Mouse (Mus musculus) forelimb bud, embryonic 11.5 days (tissue): Measurements from ENCODE around the gene Map2.

Source experiments
- DNase-seq: peaks from one replicate; pipeline ENCODE4 v3.0.0-alpha.2; 2012; ENCODE audit warnings: low read depth, low spot score

Gene Map2

DNA sequence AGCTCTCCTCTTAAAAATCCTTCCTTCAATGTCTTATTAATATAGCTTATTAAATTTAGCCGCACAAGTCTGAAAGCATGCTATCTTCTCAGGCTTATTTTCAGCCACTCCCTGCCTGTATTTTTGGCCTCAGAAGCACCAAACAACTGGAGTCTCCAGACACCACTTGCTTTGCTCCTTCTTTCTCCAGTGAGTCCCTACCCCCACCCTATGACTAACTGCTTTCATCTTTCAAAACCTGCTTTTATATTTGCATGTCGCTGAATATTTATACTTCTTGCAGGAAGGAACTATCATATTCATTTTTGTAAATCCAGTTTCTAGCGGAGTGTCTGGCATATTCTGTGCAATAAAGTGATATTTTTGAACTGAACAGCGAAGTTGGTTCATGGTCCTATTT is 21.6 kb downstream of the Map2 start:
- no peak for DNase-seq

DNA sequence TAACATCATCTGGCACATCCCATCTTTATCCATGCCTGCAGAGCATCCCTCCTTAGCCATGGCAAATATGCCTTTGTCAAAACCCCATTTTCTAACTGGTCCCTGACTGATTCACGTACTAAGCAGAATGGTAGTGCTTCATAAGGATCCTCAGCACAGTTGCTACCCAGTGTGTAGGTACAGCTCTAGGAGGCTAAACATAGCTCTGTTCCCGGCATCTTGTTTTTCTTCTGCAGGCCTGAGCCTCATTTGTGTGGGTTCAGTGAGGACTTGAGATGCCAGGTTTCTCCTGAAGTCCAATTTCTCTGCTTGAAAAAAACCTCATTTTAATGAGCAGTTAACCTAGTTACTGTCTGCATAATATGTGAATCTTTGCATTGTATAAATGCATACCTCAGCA is 30.4 kb downstream of the Map2 start:
- no peak for DNase-seq

DNA sequence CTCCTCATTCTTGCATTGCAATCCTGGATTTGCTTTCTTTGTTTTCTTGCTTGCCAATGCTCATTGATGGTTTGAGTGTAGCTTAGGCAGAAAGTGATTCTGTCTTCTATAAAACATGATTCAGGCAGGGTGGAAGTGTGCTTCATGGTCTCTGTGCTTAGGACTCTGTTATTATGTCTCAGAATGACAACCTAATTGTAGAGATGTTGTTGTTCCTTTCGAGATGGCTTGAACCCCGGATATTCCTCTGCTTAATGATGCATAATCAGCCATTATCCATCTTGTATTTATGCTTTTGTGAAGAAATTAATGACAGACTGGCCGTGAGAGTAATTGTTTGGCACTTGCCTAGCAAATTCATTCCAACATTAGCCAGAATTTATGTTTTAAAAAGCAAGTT is 31.8 kb downstream of the Map2 start:
- DNase-seq: no peak

GRCm38 (mm10) chr1:66211074-66211791 is 36.2 kb downstream of the Map2 start:
- no peak for DNase-seq

GRCm38 (mm10) chr1:66221497-66221896 is 46.4 kb downstream of the Map2 start:
- no peak for DNase-seq

DNA sequence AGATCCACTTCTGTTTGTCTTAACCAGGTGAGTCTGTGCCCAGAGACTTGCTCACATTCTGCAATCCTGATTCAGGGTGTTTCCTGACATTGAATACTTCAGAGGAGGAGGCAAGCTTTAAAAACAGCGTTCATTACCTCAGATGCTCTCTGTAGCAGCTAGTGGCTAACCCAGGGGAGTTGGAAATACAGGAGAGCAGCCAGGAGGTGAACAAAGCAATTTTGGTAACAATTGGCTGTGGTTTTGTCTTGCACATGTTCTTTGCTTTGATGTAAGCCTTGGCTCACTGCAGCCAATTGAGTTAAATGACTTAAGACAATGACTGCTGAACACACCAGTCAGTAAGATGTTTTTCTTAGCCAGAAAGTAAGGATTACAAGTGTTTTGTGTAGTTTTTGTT is 48.3 kb downstream of the Map2 start:
- no peak for DNase-seq

GRCm38 (mm10) chr1:66226372-66227368 is 51.6 kb downstream of the Map2 start:
- DNase-seq: no peak

GRCm38 (mm10) chr1:66228205-66228604 is 53.1 kb downstream of the Map2 start:
- no peak for DNase-seq

GRCm38 (mm10) chr1:66230345-66230744 is 55.3 kb downstream of the Map2 start:
- no peak for DNase-seq

DNA sequence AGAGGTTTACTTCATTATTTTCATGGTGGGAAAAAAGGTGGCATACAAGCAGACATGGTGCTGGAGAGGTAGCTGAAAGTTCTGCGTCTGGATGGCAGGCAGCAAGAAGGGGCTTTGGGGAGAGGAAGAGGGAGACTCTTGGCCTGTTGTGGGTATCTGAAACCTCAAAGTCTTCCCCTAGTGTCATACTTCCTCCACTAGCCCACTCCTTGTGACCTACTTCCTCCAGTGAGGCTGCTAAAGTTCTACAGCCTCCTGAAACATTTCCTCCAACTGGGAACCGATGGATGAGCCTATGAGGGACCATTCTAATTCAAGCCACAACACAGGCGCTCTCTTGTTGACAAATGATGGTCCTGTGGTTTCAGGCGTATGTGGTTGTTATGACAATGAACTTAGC is 56.9 kb downstream of the Map2 start:
- DNase-seq: no peak

DNA sequence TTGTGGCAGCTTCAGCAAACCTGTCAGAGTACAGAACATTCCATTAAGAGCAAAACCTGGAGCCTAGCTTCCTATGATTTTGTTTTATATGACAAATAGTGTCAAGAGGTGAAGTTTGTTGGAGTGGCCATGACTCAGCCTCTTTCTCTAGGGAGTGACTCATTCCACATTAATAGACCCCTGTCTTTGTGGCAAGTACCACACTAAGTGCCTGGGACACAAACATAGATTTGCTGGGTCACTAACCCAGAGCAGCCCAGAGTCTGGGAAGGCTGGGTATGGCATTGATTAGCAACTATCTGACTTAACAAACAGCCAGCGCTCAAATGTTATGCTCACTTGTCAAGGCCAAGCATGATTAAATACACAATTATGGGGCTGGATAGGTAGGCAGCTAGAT is 69.8 kb downstream of the Map2 start:
- DNase-seq: peak; percentile 33

DNA sequence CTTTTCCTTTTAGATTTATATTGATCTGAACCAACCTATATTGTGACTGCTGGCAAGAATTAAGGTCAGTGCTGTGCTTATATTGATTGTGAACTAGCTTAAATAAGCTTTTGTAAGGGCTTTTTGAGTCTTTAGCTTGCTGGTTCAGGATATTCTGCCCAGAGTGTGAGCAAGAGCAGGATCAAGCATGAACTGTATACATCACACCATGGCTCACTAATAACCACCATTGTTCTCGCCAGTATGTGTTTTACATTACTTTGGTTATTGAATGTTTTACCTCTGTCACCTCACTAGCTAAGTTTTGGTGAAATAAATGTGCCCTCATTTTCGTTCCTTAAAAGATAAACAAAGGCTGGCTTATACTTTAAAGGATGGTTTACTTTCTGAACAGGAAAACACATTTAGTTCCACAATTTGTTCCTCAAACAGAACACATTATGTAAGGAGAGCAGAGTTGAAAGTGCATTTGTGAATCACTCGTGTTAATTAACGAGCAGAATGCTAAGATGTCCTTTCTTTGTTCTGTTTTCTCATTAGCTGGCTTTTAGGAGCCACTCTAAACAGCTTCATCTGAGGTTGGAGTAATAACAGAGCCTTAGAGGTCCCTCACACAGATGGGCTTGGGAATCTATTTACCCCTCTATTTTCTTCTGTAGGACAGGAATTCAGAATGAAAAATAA is 76.7 kb downstream of the Map2 start:
- DNase-seq: peak; percentile 31

- DNase-seq: no peak
Measured at GRCm38 (mm10) chr1:66252333-66252724, 77.3 kb downstream of the Map2 start.

- DNase-seq: no peak
Measured at GRCm38 (mm10) chr1:66263220-66263619, 88.1 kb downstream of the Map2 start.

GRCm38 (mm10) chr1:66266231-66266924 is 91.3 kb downstream of the Map2 start:
- DNase-seq: no peak

- DNase-seq: no peak
Measured at GRCm38 (mm10) chr1:66277663-66278062, 102.6 kb downstream of the Map2 start.

DNA sequence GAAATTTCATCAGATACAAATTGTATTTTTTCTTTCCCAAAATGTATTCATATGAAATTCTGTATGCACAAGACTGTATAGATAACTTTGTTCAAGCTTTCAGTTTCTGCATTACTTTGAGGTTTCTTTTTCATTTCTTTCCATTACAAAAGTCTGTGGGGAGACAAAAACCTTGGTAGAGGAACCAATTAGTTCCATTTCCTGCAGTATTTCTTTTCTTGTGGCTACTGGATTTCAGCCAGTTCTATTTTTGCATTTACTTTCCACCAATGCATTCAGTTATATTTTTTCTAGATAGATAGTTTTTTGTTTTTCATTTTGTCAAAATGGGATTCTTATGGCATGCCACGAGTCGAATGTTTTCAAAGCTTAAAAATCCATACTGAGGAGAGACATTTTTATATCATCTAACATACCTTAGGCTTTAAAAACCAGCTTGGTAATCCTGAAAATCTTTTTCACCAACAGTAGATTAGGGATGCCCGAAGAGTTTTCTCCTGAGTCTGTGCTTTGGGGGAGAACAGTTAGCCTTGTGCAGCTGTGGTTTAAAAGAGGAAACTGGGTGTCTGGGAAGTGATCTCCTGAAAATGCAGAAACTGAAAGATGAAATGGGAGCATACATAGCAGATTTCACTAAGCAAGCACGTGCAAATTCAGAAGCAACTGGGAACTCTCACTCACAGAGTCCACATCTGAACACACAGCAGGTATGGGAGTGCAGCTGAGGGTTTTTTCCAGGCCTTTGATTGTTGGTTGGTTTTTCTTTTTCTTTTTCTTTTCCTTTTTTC is 104.3 kb downstream of the Map2 start:
- DNase-seq: no peak

DNA sequence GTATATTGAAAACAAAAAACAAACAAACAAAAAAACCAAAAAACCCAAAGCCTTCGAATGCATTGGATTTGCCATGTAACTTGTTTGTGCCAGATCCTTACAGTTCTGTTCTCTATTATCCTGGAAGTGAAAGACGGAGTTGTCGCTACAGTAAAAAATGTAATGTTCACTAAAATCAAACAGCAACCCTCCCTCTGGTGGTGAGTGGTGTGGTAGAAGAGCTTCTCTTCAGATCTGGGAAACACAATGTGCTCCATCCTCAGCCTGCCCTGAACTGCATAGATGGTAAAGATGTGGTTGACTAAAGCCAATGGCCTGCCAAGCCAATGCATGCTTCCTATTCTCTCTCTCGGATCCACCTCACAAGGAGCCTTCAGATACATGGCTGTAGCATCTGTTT is 105.1 kb downstream of the Map2 start:
- DNase-seq: no peak

GRCm38 (mm10) chr1:66282447-66282846 is 107.4 kb downstream of the Map2 start:
- no peak for DNase-seq

DNA sequence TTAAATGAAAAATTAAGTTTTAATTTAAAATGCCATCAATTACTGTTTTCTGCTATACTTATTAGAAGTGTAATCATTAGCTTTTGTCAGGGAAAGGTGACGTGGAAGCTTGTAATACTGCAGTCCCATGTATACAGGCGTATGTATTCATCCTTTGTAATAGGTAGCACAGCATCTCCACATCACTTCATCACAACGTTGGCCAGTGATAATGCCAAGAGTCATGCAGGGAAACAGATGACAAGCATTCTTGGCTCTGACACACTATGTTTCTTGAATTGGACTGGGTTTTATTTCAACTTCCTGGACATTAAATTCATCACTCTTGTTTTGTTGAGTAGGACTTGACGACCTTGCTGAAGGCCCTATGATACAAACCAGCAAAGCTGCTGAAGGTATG is 113.9 kb downstream of the Map2 start:
- no peak for DNase-seq
